Mouse (Mus musculus) cerebellum, adult 2 months (tissue): ENCODE data around the gene Ifrd2.

Source experiments
- CTCF ChIP-seq: fragments of 200-500 bp; IDR thresholded peaks from 2 replicates; pipeline ENCODE4 v1.5.1; 2011; ENCODE audit warnings: low read depth, mild to moderate bottlenecking, control low read depth, low read length, moderate library complexity, borderline replicate concordance; ENCODE audit not compliant: insufficient read depth
- POLR2A ChIP-seq: fragments of 200-500 bp; IDR thresholded peaks from 2 replicates; pipeline ENCODE4 v1.6.1; 2011; ENCODE audit warnings: low read length, control low read depth, borderline replicate concordance; ENCODE audit not compliant: insufficient read depth

DNA sequence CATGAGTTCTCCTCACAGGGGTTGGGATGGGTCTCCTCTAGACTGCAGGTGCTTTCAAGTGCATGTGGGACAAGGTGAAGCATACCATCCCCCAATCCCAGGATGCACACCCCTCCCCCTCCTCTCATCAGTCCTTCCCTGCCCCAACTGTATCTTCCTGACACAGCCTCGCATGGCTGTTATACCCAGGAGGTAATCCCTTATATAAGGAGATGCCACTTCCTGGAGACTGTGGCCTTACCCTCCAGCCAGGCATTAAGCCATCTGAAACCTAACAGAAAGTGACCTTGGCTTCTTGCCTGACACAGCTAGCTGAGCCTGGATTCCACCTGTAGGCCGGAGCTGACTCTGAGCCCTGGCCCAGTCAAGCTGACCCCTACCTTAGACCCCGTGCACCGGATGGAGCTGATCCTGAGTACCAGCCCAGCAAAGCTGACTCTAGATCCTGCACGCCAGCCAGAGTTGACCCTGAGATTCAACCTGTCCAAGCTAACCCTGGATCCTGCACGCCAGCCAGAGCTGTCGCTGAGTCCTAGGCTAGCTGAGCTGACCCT lies 4.9 kb upstream of the Ifrd2 start:
- TF ChIP-seq CTCF (no peak), POLR2A (no peak)
